Mouse (Mus musculus): ENCODE data around the gene Klhl1. TPM values are rescaled to one million over a fixed set of nuclear protein-coding genes. Genes with fewer than 3 reads are reported as not detected.
"Not testable (repeated sequence)": the region's sequence is repeated elsewhere in the genome, so short reads cannot be mapped to it uniquely, and the experiment has no call there.

Gene Klhl1
- polyA plus RNA-seq, 1 experiment from 2014 or later: 10.5 TPM

- Histone ChIP-seq H3K9ac (ENCODE audit: low read depth, low read length) (no peak overlapping the region), H3K9me3 (ENCODE audit: control insufficient read depth, low read length) (no peaks in the 10 kb centered on the region), H3K27me3 (replicated peaks; ENCODE audit: control insufficient read depth, insufficient read depth, low read length) (no peaks in the 10 kb centered on the region), H3K27ac (ENCODE audit: low read depth, low read length) (no peak overlapping the region), H3K36me3 (ENCODE audit: control insufficient read depth, insufficient read depth, low read length) (no peaks in the 10 kb centered on the region), H3K4me1 (ENCODE audit: control insufficient read depth, insufficient read depth, low read depth, low read length) (no peaks in the 10 kb centered on the region), H3K4me3 (ENCODE audit: low read length) (no peak overlapping the region), H3K4me2 (ENCODE audit: low read length) (no peak overlapping the region)
- WGBS: 90% methylated on average over 3 of the region's 3 CpGs
- ATAC-seq: no peak
These were observed 156.2 kb downstream of the Klhl1 start for GRCm38 (mm10) chr14:96362727-96363126.

GRCm38 (mm10) chr14:96348220-96348619, 170.7 kb downstream of the Klhl1 start:
- no peaks in the 10 kb centered on the region for H3K4me1 ChIP-seq (ENCODE audit: control insufficient read depth, insufficient read depth, low read depth, low read length)
- ATAC-seq: no peak
- 87% methylated on average over 1 of the region's 1 CpGs for WGBS

GRCm38 (mm10) chr14:96331069-96331468, 187.8 kb downstream of the Klhl1 start:
- Histone ChIP-seq H3K9me3 (ENCODE audit: control insufficient read depth, low read length) (no peaks in the 10 kb centered on the region), H3K36me3 (ENCODE audit: control insufficient read depth, insufficient read depth, low read length) (no peaks in the 10 kb centered on the region), H3K4me3 (ENCODE audit: low read length) (no peak overlapping the region), H3K27ac (ENCODE audit: low read depth, low read length) (no peak overlapping the region), H3K4me1 (ENCODE audit: control insufficient read depth, insufficient read depth, low read depth, low read length) (no peaks in the 10 kb centered on the region), H3K4me2 (ENCODE audit: low read length) (no peak overlapping the region), H3K27me3 (replicated peaks; ENCODE audit: control insufficient read depth, insufficient read depth, low read length) (no peaks in the 10 kb centered on the region), H3K9ac (ENCODE audit: low read depth, low read length) (no peak overlapping the region)
- WGBS: 55% methylated on average over 4 of the region's 4 CpGs
- no peak for ATAC-seq

More at GRCm38 (mm10) chr14:96348220-96348619, 170.7 kb downstream of the Klhl1 start:
- Histone ChIP-seq H3K4me2 (ENCODE audit: low read length) (no peak overlapping the region), H3K4me3 (ENCODE audit: low read length) (no peak overlapping the region), H3K36me3 (ENCODE audit: control insufficient read depth, insufficient read depth, low read length) (no peaks in the 10 kb centered on the region), H3K27me3 (replicated peaks; ENCODE audit: control insufficient read depth, insufficient read depth, low read length) (no peaks in the 10 kb centered on the region), H3K27ac (ENCODE audit: low read depth, low read length) (no peak overlapping the region), H3K9me3 (ENCODE audit: control insufficient read depth, low read length) (no peaks in the 10 kb centered on the region), H3K9ac (ENCODE audit: low read depth, low read length) (no peak overlapping the region)

- Histone ChIP-seq H3K4me2 (ENCODE audit: low read length) (no peak overlapping the region), H3K36me3 (ENCODE audit: control insufficient read depth, insufficient read depth, low read length) (no peaks in the 10 kb centered on the region), H3K27me3 (replicated peaks; ENCODE audit: control insufficient read depth, insufficient read depth, low read length) (no peaks in the 10 kb centered on the region), H3K4me1 (ENCODE audit: control insufficient read depth, insufficient read depth, low read depth, low read length) (no peaks in the 10 kb centered on the region), H3K9me3 (ENCODE audit: control insufficient read depth, low read length) (no peaks in the 10 kb centered on the region), H3K27ac (ENCODE audit: low read depth, low read length) (no peak overlapping the region), H3K9ac (ENCODE audit: low read depth, low read length) (no peak overlapping the region), H3K4me3 (ENCODE audit: low read length) (no peak overlapping the region)
- no peak; the same call in 1 of the 2 replicates for ATAC-seq
- WGBS: 49% methylated on average over 6 of the region's 6 CpGs
These were observed 301.0 kb downstream of the Klhl1 start for GRCm38 (mm10) chr14:96217805-96218441.

- not testable (repeated sequence) for H3K9ac ChIP-seq (ENCODE audit: low read depth, low read length); ATAC-seq; H3K9me3 ChIP-seq (ENCODE audit: control insufficient read depth, low read length); H3K27me3 ChIP-seq (replicated peaks; ENCODE audit: control insufficient read depth, insufficient read depth, low read length); H3K27ac ChIP-seq (ENCODE audit: low read depth, low read length); H3K36me3 ChIP-seq (ENCODE audit: control insufficient read depth, insufficient read depth, low read length); H3K4me3 ChIP-seq (ENCODE audit: low read length); H3K4me2 ChIP-seq (ENCODE audit: low read length); H3K4me1 ChIP-seq (ENCODE audit: control insufficient read depth, insufficient read depth, low read depth, low read length)
- 91% methylated on average over 14 of the region's 16 CpGs for WGBS
These were observed 324.1 kb downstream of the Klhl1 start for GRCm38 (mm10) chr14:96194795-96195194.

GRCm38 (mm10) chr14:96174546-96174945, 344.4 kb downstream of the Klhl1 start:
- H3K27ac ChIP-seq (ENCODE audit: low read depth, low read length): no peak overlapping the region
- 86% methylated on average over 2 of the region's 2 CpGs for WGBS
- no peaks in the 10 kb centered on the region for H3K9me3 ChIP-seq (ENCODE audit: control insufficient read depth, low read length)
- no peak overlapping the region for H3K9ac ChIP-seq (ENCODE audit: low read depth, low read length)
- no peak overlapping the region for H3K4me3 ChIP-seq (ENCODE audit: low read length)
- H3K4me2 ChIP-seq (ENCODE audit: low read length): no peak overlapping the region
- H3K36me3 ChIP-seq (ENCODE audit: control insufficient read depth, insufficient read depth, low read length): no peaks in the 10 kb centered on the region
- ATAC-seq: no peak
- no peaks in the 10 kb centered on the region for H3K27me3 ChIP-seq (replicated peaks; ENCODE audit: control insufficient read depth, insufficient read depth, low read length)
- H3K4me1 ChIP-seq (ENCODE audit: control insufficient read depth, insufficient read depth, low read depth, low read length): no peaks in the 10 kb centered on the region

- Histone ChIP-seq H3K27ac (ENCODE audit: low read depth, low read length) (no peak overlapping the region), H3K4me3 (ENCODE audit: low read length) (no peak overlapping the region), H3K4me1 (ENCODE audit: control insufficient read depth, insufficient read depth, low read depth, low read length) (no peaks in the 10 kb centered on the region), H3K27me3 (replicated peaks; ENCODE audit: control insufficient read depth, insufficient read depth, low read length) (no peaks in the 10 kb centered on the region), H3K4me2 (ENCODE audit: low read length) (no peak overlapping the region), H3K9me3 (ENCODE audit: control insufficient read depth, low read length) (no peaks in the 10 kb centered on the region), H3K9ac (ENCODE audit: low read depth, low read length) (no peak overlapping the region), H3K36me3 (ENCODE audit: control insufficient read depth, insufficient read depth, low read length) (no peaks in the 10 kb centered on the region)
- no peak for ATAC-seq
- WGBS: 71% methylated on average over 9 of the region's 9 CpGs
These were observed 375.8 kb downstream of the Klhl1 start for GRCm38 (mm10) chr14:96143137-96143536.

GRCm38 (mm10) chr14:96140246-96140645, 378.7 kb downstream of the Klhl1 start:
- Histone ChIP-seq H3K9ac (ENCODE audit: low read depth, low read length) (no peak overlapping the region), H3K4me1 (ENCODE audit: control insufficient read depth, insufficient read depth, low read depth, low read length) (no peaks in the 10 kb centered on the region), H3K4me3 (ENCODE audit: low read length) (no peak overlapping the region), H3K4me2 (ENCODE audit: low read length) (no peak overlapping the region), H3K27ac (ENCODE audit: low read depth, low read length) (no peak overlapping the region), H3K36me3 (ENCODE audit: control insufficient read depth, insufficient read depth, low read length) (no peaks in the 10 kb centered on the region), H3K9me3 (ENCODE audit: control insufficient read depth, low read length) (no peaks in the 10 kb centered on the region), H3K27me3 (replicated peaks; ENCODE audit: control insufficient read depth, insufficient read depth, low read length) (no peaks in the 10 kb centered on the region)
- WGBS: 72% methylated on average over 2 of the region's 2 CpGs
- ATAC-seq: no peak

GRCm38 (mm10) chr14:96107396-96107795, 411.5 kb downstream of the Klhl1 start:
- Histone ChIP-seq H3K9ac (ENCODE audit: low read depth, low read length) (no peak overlapping the region), H3K9me3 (ENCODE audit: control insufficient read depth, low read length) (no peaks in the 10 kb centered on the region), H3K27ac (ENCODE audit: low read depth, low read length) (no peak overlapping the region), H3K4me2 (ENCODE audit: low read length) (no peak overlapping the region), H3K4me1 (ENCODE audit: control insufficient read depth, insufficient read depth, low read depth, low read length) (no peaks in the 10 kb centered on the region), H3K36me3 (ENCODE audit: control insufficient read depth, insufficient read depth, low read length) (no peaks in the 10 kb centered on the region), H3K4me3 (ENCODE audit: low read length) (no peak overlapping the region), H3K27me3 (replicated peaks; ENCODE audit: control insufficient read depth, insufficient read depth, low read length) (no peaks in the 10 kb centered on the region)
- whole genome bisulfite sequencing: 80% methylated on average over 7 of the region's 7 CpGs
- ATAC-seq: no peak

Data from hindbrain, embryonic 16.5 days (tissue).